Mouse (Mus musculus) heart, embryonic 14.5 days (tissue): ENCODE measurements around the gene Fyn. TPM values are rescaled to one million over a fixed set of nuclear protein-coding genes. Genes with fewer than 3 reads are reported as not detected.
A peak's percentile ranks its signal among the peaks of the same experiment; 100 is the strongest.

ENCODE experiments used
- ATAC-seq: fragments of 200-750 bp; cut with Nextera tagmentation; 2 replicates; pipeline ENCODE4 v1.8.0; 2017; ENCODE audit warnings: low read depth, moderate TSS enrichment; ENCODE audit not compliant: insufficient number of reproducible peaks, insufficient read depth, low FRiP score
- H3K27ac ChIP-seq, 2 experiments: fragments of 200-500 bp in 1 of 2; fragments of 300-500 bp in 1 of 2; sonication (generic) in 1 of 2; replicated peaks in 1 of 2; 2 replicates each; pipeline ENCODE4 v1.5.1; 2012 to 2014; ENCODE audit warnings: low read depth in 2 of 2, low read length in 2 of 2, control low read depth in 1 of 2, mild to moderate bottlenecking in 1 of 2, mixed read lengths in 1 of 2; ENCODE audit not compliant: control insufficient read depth in 1 of 2, insufficient read depth in 1 of 2
- H3K27me3 ChIP-seq: fragments of 300-500 bp; sonication (generic); 2 replicates; pipeline ENCODE4 v1.6.1; 2014; ENCODE audit warnings: mild to moderate bottlenecking, low read length, control low read depth; ENCODE audit not compliant: control insufficient read depth, insufficient read depth
- H3K36me3 ChIP-seq: fragments of 300-500 bp; sonication (generic); 2 replicates; pipeline ENCODE4 v1.6.1; 2014; ENCODE audit warnings: mild to moderate bottlenecking, control low read depth, low read length, mixed read lengths; ENCODE audit not compliant: control insufficient read depth, insufficient read depth
- H3K4me1 ChIP-seq, 2 experiments: fragments of 200-500 bp in 1 of 2; fragments of 300-500 bp in 1 of 2; sonication (generic) in 1 of 2; 2 replicates each; pipeline ENCODE4 v1.6.1; 2012 to 2014; ENCODE audit warnings: low read length in 2 of 2, control low read depth in 1 of 2, mixed read lengths in 1 of 2; ENCODE audit not compliant: control insufficient read depth in 2 of 2, insufficient read depth in 2 of 2
- H3K4me2 ChIP-seq: fragments of 300-500 bp; sonication (generic); 2 replicates; pipeline ENCODE4 v1.6.1; 2014; ENCODE audit warnings: mild to moderate bottlenecking, low read length
- H3K4me3 ChIP-seq, 2 experiments: fragments of 200-500 bp in 1 of 2; fragments of 300-500 bp in 1 of 2; sonication (generic) in 1 of 2; 2 replicates each; pipeline ENCODE4 v1.5.1; 2012 to 2014; ENCODE audit warnings: low read length in 2 of 2, mild to moderate bottlenecking in 2 of 2, control low read depth in 1 of 2, low read depth in 1 of 2, moderate library complexity in 1 of 2; ENCODE audit not compliant: control insufficient read depth in 1 of 2, insufficient read depth in 1 of 2
- H3K9ac ChIP-seq: fragments of 300-500 bp; sonication (generic); 2 replicates; pipeline ENCODE4 v1.6.1; 2014; ENCODE audit warnings: mild to moderate bottlenecking, low read length
- H3K9me3 ChIP-seq: fragments of 300-500 bp; sonication (generic); 2 replicates; pipeline ENCODE4 v1.6.1; 2016; ENCODE audit warnings: low read length, control low read depth; ENCODE audit not compliant: control insufficient read depth
- WGBS: fragments of 180-500 bp; shearing (Covaris S2); extraction: QIAGEN DNeasy Blood & Tissue Kit; methylation state at CpG from one replicate; pipeline ENCODE4 v1.1.7; 2014; 5-methylcytosine and 5-hydroxymethylcytosine counted together
- polyA plus RNA-seq: library from polyadenylated mRNA; unstranded; fragments of >200 nt; fragmentation: Nextera tagmentation; extraction: Ambion mirVana; gene quantifications from 2 replicates; pipeline ENCODE4 v1.2.1, GENCODE M21; 2014

The Fyn gene
- polyA plus RNA-seq, 1 experiment from 2014 or later = 20.3 TPM

- no peaks in the 10 kb centered on the region for H3K9me3 ChIP-seq
- H3K4me2 ChIP-seq = no peak overlapping the region
- ATAC-seq = no peak
- WGBS = 84% methylated on average over 9 of the region's 9 CpGs
- H3K36me3 ChIP-seq = 0 out of 2 replicates have a peak, but pooled peaks cover 7% of the 10 kb centered on the region
- no peak overlapping the region for H3K9ac ChIP-seq
- H3K4me3 ChIP-seq = no peak overlapping the region
- no peaks in the 10 kb centered on the region for H3K27me3 ChIP-seq
- H3K4me1 ChIP-seq = peaks cover 44 to 59% of the 10 kb centered on the region in 2 experiments
- H3K27ac ChIP-seq = no peak overlapping the region
Measured at GRCm38 (mm10) chr10:39557360-39557759, 188.7 kb downstream of the Fyn start.

- Histone ChIP-seq H3K4me2 (0 out of 2 replicates have a peak overlapping the region, but pooled peaks have one; percentile 11), H3K27me3 (no peaks in the 10 kb centered on the region), H3K36me3 (0 out of 2 replicates have a peak, but pooled peaks cover 8% of the 10 kb centered on the region), H3K9ac (peak overlapping the region; percentile 38; the same call in 1 of the 2 replicates), H3K9me3 (no peaks in the 10 kb centered on the region), H3K4me3 (no peak overlapping the region), H3K4me1 (peaks cover 43 to 54% of the 10 kb centered on the region in 2 experiments), H3K27ac (peak overlapping the region; percentile 48 to 52; a peak in 2 of 4 replicates)
- 11% methylated on average over 7 of the region's 7 CpGs for WGBS
- ATAC-seq = peak; percentile 49
Measured at GRCm38 (mm10) chr10:39557851-39558250, 189.2 kb downstream of the Fyn start.

GRCm38 (mm10) chr10:39558492-39559005 is 189.9 kb downstream of the Fyn start:
- no peaks in the 10 kb centered on the region for H3K9me3 ChIP-seq
- no peak for ATAC-seq
- 0 out of 2 replicates have a peak, but pooled peaks cover 5% of the 10 kb centered on the region for H3K36me3 ChIP-seq
- H3K4me2 ChIP-seq = no peak overlapping the region
- peaks cover 41 to 53% of the 10 kb centered on the region in 2 experiments for H3K4me1 ChIP-seq
- no peak overlapping the region for H3K4me3 ChIP-seq
- peak overlapping the region in 1 of 2 experiments; percentile 48; a peak in 3 of 4 replicates for H3K27ac ChIP-seq
- H3K27me3 ChIP-seq = no peaks in the 10 kb centered on the region
- WGBS = 42% methylated on average over 5 of the region's 5 CpGs
- H3K9ac ChIP-seq = no peak overlapping the region

- Histone ChIP-seq H3K27me3 (no peaks in the 10 kb centered on the region), H3K4me2 (no peak overlapping the region), H3K36me3 (0 out of 2 replicates have a peak, but pooled peaks cover 5% of the 10 kb centered on the region), H3K4me3 (no peak overlapping the region), H3K9me3 (no peaks in the 10 kb centered on the region), H3K9ac (no peak overlapping the region), H3K4me1 (peaks cover 44 to 58% of the 10 kb centered on the region in 2 experiments), H3K27ac (peak overlapping the region; percentile 48 to 49; a peak in 2 of 4 replicates)
- no peak for ATAC-seq
- WGBS = 59% methylated on average over 3 of the region's 3 CpGs
Measured at GRCm38 (mm10) chr10:39559321-39559720, 190.7 kb downstream of the Fyn start.

GRCm38 (mm10) chr10:39562383-39562782 is 193.7 kb downstream of the Fyn start:
- Histone ChIP-seq H3K4me2 (no peak overlapping the region), H3K36me3 (peaks cover 10% of the 10 kb centered on the region; the same call in 1 of the 2 replicates), H3K4me3 (no peak overlapping the region), H3K4me1 (peaks cover 27 to 34% of the 10 kb centered on the region in 2 experiments), H3K9me3 (no peaks in the 10 kb centered on the region), H3K27me3 (no peaks in the 10 kb centered on the region), H3K27ac (no peak overlapping the region), H3K9ac (no peak overlapping the region)
- no peak for ATAC-seq
- 87% methylated on average over 2 of the region's 2 CpGs for WGBS

- Histone ChIP-seq H3K27ac (0 out of 4 replicates have a peak overlapping the region, but pooled peaks of 1 of the 2 experiments have one; percentile 19), H3K27me3 (no peaks in the 10 kb centered on the region), H3K4me2 (peak overlapping the region; percentile 50), H3K9me3 (no peaks in the 10 kb centered on the region), H3K4me3 (no peak overlapping the region), H3K36me3 (peaks cover 10% of the 10 kb centered on the region; the same call in 1 of the 2 replicates), H3K4me1 (peaks cover 23 to 25% of the 10 kb centered on the region in 2 experiments), H3K9ac (peak overlapping the region; percentile 52; the same call in 1 of the 2 replicates)
- WGBS = 30% methylated on average over 24 of the region's 24 CpGs
- no peak for ATAC-seq
Measured at GRCm38 (mm10) chr10:39563552-39564223, 195.0 kb downstream of the Fyn start.

- Histone ChIP-seq H3K9me3 (no peaks in the 10 kb centered on the region), H3K9ac (no peak overlapping the region), H3K27ac (no peak overlapping the region), H3K36me3 (peaks cover 10% of the 10 kb centered on the region; the same call in 1 of the 2 replicates), H3K27me3 (no peaks in the 10 kb centered on the region), H3K4me1 (peaks cover 24 to 29% of the 10 kb centered on the region in 2 experiments), H3K4me2 (no peak overlapping the region), H3K4me3 (no peak overlapping the region)
- 84% methylated on average over 12 of the region's 12 CpGs for whole genome bisulfite sequencing
- no peak for ATAC-seq
Measured at GRCm38 (mm10) chr10:39566901-39567300, 198.2 kb downstream of the Fyn start.
